Mouse (Mus musculus): ENCODE data around the gene 9530003J23Rik.
"Not testable (repeated sequence)": the region's sequence is repeated elsewhere in the genome, so short reads cannot be mapped to it uniquely, and the experiment has no call there.

Gene 9530003J23Rik

GRCm38 (mm10) chr10:117238603-117239002 lies at the start of gene 9530003J23Rik:
TSS of gene 9530003J23Rik (minus strand) at chr10:117238703.
- DNase-seq (ENCODE audit: low read depth, low spot score), result no peak

GRCm38 (mm10) chr10:117287226-117287850 lies 48.8 kb upstream of the 9530003J23Rik start:
- DNase-seq (ENCODE audit: low read depth, low spot score), result no peak

- DNase-seq (ENCODE audit: low read depth, low spot score), result no peak
These were observed 48.0 kb upstream of the 9530003J23Rik start for GRCm38 (mm10) chr10:117286366-117286970.

GRCm38 (mm10) chr10:117285584-117285983 lies 47.1 kb upstream of the 9530003J23Rik start:
- DNase-seq (ENCODE audit: low read depth, low spot score), result not testable (repeated sequence)

- DNase-seq (ENCODE audit: low read depth, low spot score), result peak; percentile 12
These were observed 46.3 kb upstream of the 9530003J23Rik start for GRCm38 (mm10) chr10:117284578-117285520.

- DNase-seq (ENCODE audit: low read depth, low spot score), result no peak
These were observed 45.5 kb upstream of the 9530003J23Rik start for GRCm38 (mm10) chr10:117283871-117284577.

GRCm38 (mm10) chr10:117283196-117283595 lies 44.7 kb upstream of the 9530003J23Rik start:
- not testable (repeated sequence) for DNase-seq (ENCODE audit: low read depth, low spot score)

- no peak for DNase-seq (ENCODE audit: low read depth, low spot score)
These were observed 44.0 kb upstream of the 9530003J23Rik start for GRCm38 (mm10) chr10:117282551-117282950.

- DNase-seq (ENCODE audit: low read depth, low spot score), result no peak
These were observed 43.5 kb upstream of the 9530003J23Rik start, which contains the start of gene Lyz2 for GRCm38 (mm10) chr10:117282049-117282448. TSS of gene Lyz2 (minus strand) at chr10:117282321.

- no peak for DNase-seq (ENCODE audit: low read depth, low spot score)
These were observed 42.9 kb upstream of the 9530003J23Rik start for GRCm38 (mm10) chr10:117281381-117281920.

GRCm38 (mm10) chr10:117280000-117280399 lies 41.5 kb upstream of the 9530003J23Rik start:
- no peak for DNase-seq (ENCODE audit: low read depth, low spot score)

GRCm38 (mm10) chr10:117278510-117278909 lies 40.0 kb upstream of the 9530003J23Rik start:
- not testable (repeated sequence) for DNase-seq (ENCODE audit: low read depth, low spot score)

GRCm38 (mm10) chr10:117277779-117278178 lies 39.3 kb upstream of the 9530003J23Rik start:
- DNase-seq (ENCODE audit: low read depth, low spot score), result not testable (repeated sequence)

GRCm38 (mm10) chr10:117275681-117276369 lies 37.3 kb upstream of the 9530003J23Rik start:
- no peak for DNase-seq (ENCODE audit: low read depth, low spot score)

- DNase-seq (ENCODE audit: low read depth, low spot score), result not testable (repeated sequence)
These were observed 36.1 kb upstream of the 9530003J23Rik start for GRCm38 (mm10) chr10:117274645-117275044.

- DNase-seq (ENCODE audit: low read depth, low spot score), result peak; percentile 12
These were observed 33.5 kb upstream of the 9530003J23Rik start for GRCm38 (mm10) chr10:117272023-117272422.

- DNase-seq (ENCODE audit: low read depth, low spot score), result no peak
These were observed 21.4 kb upstream of the 9530003J23Rik start for GRCm38 (mm10) chr10:117259870-117260269.

- no peak for DNase-seq (ENCODE audit: low read depth, low spot score)
These were observed 2.6 kb downstream of the 9530003J23Rik start for GRCm38 (mm10) chr10:117235866-117236265.

GRCm38 (mm10) chr10:117234825-117235224 lies 3.7 kb downstream of the 9530003J23Rik start:
- no peak for DNase-seq (ENCODE audit: low read depth, low spot score)

GRCm38 (mm10) chr10:117229826-117230225 lies 8.7 kb downstream of the 9530003J23Rik start:
- DNase-seq (ENCODE audit: low read depth, low spot score), result peak; percentile 76
